Mouse (Mus musculus) monocyte, adult 5-6 weeks (primary cell): ENCODE results near the gene Stx1a. TPM values are rescaled to one million over a fixed set of nuclear protein-coding genes. Genes with fewer than 3 reads are reported as not detected.

Source experiments
- ATAC-seq: fragments of 153-309, 156-312 bp; replicated peaks from 2 replicates; pipeline ENCODE4 v1.8.0; 2017; ENCODE audit warnings: mild to moderate bottlenecking; ENCODE audit not compliant: low TSS enrichment, insufficient number of reproducible peaks, severe bottlenecking, poor library complexity, low FRiP score
- total RNA-seq: library from RNA; stranded (forward); fragments of 200-1000, 200-491, 200-594 nt; gene quantifications from 3 replicates; pipeline ENCODE4 v1.2.3, GENCODE M21; 2017

Gene Stx1a
- total RNA-seq, 1 experiment from 2014 or later: 0.76 TPM

- ATAC-seq: no peak
Measured at GRCm38 (mm10) chr5:135073349-135074150, 50.3 kb downstream of the Stx1a start.

GRCm38 (mm10) chr5:135075655-135076054 is 52.4 kb downstream of the Stx1a start:
- no peak for ATAC-seq

- ATAC-seq: no peak
Measured at GRCm38 (mm10) chr5:135076368-135076767, 53.1 kb downstream of the Stx1a start.

- ATAC-seq: no peak
Measured at GRCm38 (mm10) chr5:135076931-135077505, 53.7 kb downstream of the Stx1a start.

- peak; percentile 56; the same call in 1 of the 2 replicates for ATAC-seq
Measured at GRCm38 (mm10) chr5:135077564-135078481, 54.5 kb downstream of the Stx1a start, which contains the start of gene Vps37d. TSS of gene Vps37d (minus strand) at chr5:135078266.

- 0 out of 2 replicates have a peak, but pooled peaks have one; percentile 15 for ATAC-seq
Measured at GRCm38 (mm10) chr5:135078482-135078810, 55.2 kb downstream of the Stx1a start.

- ATAC-seq: no peak
Measured at GRCm38 (mm10) chr5:135079578-135079977, 56.3 kb downstream of the Stx1a start.

GRCm38 (mm10) chr5:135080539-135080938 is 57.3 kb downstream of the Stx1a start:
- no peak for ATAC-seq

- no peak for ATAC-seq
Measured at GRCm38 (mm10) chr5:135086871-135087270, 63.6 kb downstream of the Stx1a start.

- no peak for ATAC-seq
Measured at GRCm38 (mm10) chr5:135089653-135090052, 66.4 kb downstream of the Stx1a start, which contains the start of gene Mlxipl. TSS of gene Mlxipl (plus strand) at chr5:135089890.

Other genes with a start within 250 kb of the Stx1a start
- not detected in 3 replicates for gene Tmem270, start 116.7 kb upstream of the Stx1a start, total RNA-seq
- not detected in 3 replicates for gene Cldn13, start 108.0 kb upstream of the Stx1a start, total RNA-seq
- 1.3 to 1.6 TPM in 2 of 3 replicates, not detected in the other for gene Mettl27, start 91.1 kb upstream of the Stx1a start, total RNA-seq
- not detected in 3 replicates for gene Cldn4, start 76.5 kb upstream of the Stx1a start, total RNA-seq
- gene Cldn3, start 37.3 kb upstream of the Stx1a start, total RNA-seq: not detected in 3 replicates
- 13.0 to 27.0 TPM (median 24.1 TPM) in 3 replicates for gene Abhd11, start 14.3 kb upstream of the Stx1a start, total RNA-seq
- 3.8 to 6.5 TPM (median 5.5 TPM) in 3 replicates for gene Dnajc30, start 40.7 kb downstream of the Stx1a start, total RNA-seq
- gene Bud23, start 41.5 kb downstream of the Stx1a start, total RNA-seq: 50.6 to 85.3 TPM (median 72.7 TPM) in 3 replicates
- 0.43 TPM in 1 of 3 replicates, not detected in the others for gene Vps37d, start 54.8 kb downstream of the Stx1a start, total RNA-seq
- 0.57 to 4.5 TPM (median 1.1 TPM) in 3 replicates for gene Mlxipl, start 66.4 kb downstream of the Stx1a start, total RNA-seq
- 4.3 to 9.9 TPM (median 9.6 TPM) in 3 replicates for gene Tbl2, start 126.2 kb downstream of the Stx1a start, total RNA-seq
- 52.4 to 63.3 TPM (median 53.1 TPM) in 3 replicates for gene Bcl7b, start 144.8 kb downstream of the Stx1a start, total RNA-seq
- 100 to 162 TPM (median 112 TPM) in 3 replicates for gene Baz1b, start 163.8 kb downstream of the Stx1a start, total RNA-seq
- not detected in 3 replicates for gene Fzd9, start 227.7 kb downstream of the Stx1a start, total RNA-seq